Mouse (Mus musculus) neutrophil, adult 65 days (primary cell): ENCODE results near the gene Ift172. TPM values are rescaled to one million over a fixed set of nuclear protein-coding genes. Genes with fewer than 3 reads are reported as not detected.

Source experiments
- total RNA-seq: library from RNA; stranded (reverse); gene quantifications from 2 replicates; pipeline ENCODE4 v1.2.4, GENCODE M21; 2023

Ift172 gene
- total RNA-seq = 4.3 and 7.5 TPM in 2 replicates

DNA sequence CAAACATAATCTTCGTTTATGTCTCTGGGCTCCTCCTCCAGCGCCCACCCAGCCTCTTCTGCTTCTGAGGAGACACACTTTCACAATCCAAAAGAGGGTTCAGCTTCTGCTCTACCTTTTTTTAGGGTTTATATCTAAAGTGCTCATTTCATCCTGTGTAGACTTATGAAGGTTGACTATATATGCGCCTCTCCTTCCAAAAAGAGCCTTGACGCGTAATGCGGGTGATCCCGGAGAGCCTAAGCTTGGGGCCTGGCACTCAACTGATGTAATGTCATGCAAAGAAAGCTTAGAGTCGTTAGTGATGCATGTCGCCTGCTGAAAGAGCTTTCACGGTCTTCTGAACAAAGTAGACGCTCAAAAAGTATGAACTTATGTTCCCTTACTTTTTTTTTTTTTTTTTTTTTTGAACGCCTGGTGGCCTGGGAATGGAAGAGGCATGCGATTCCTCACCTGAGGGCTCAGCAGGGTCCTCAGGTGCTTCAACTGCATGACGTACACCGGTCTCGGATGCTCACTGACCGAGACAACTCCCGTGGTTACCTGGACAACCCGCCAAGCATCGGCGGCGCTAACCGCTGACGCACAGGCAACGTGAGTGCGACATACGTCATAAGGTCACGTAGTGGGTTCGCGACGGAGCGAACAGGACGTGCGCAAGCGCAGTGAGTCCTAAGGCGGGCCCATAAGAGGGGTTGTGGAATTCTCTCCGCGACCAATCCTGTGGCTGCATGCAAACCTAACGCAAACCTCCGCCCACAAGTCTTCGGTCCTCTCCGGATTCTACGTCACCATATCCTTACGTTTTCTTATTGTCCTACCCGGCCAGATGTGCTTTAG is at the start of gene Ift172:
TSS of gene Ift172 (minus strand) at position 596 of the 840 bp plus-strand sequence.

DNA sequence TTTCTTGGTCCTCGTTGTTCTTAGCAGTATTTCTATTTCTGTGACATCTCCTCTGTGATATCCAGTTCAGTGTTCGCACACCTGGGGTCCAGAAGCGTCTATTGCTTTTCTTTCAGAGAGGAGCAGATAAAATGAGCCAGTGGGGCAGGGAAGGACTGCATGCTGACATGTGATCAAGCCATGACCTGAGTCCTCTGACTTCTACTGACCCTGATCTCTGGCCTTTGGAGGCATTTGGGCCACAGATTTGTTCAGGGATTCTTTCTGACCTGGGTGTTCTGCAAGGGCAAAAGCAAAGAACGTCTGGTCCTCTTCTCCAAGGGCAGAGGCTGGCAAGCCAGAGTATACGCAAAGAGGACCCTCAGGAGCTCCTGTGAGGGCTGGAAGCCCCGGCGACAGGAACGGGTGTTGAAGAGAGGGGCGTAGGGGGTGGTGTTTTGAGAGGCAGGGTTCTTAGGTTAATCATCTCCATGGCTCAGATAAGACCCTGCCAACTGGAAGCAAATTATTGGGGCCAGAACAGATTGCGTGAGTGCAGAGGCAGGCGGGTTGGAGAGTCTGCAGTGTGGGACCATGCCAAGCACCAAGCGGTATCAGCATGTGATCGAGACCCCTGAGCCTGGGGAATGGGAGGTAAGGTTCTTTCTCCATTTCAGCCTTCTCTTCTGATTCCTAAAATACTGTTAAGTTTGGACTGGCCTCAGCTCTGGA is 6.3 kb upstream of the Ift172 start, which contains the start of gene Gckr:
TSS of gene Gckr (plus strand) at position 397 of the 711 bp plus-strand sequence.

DNA sequence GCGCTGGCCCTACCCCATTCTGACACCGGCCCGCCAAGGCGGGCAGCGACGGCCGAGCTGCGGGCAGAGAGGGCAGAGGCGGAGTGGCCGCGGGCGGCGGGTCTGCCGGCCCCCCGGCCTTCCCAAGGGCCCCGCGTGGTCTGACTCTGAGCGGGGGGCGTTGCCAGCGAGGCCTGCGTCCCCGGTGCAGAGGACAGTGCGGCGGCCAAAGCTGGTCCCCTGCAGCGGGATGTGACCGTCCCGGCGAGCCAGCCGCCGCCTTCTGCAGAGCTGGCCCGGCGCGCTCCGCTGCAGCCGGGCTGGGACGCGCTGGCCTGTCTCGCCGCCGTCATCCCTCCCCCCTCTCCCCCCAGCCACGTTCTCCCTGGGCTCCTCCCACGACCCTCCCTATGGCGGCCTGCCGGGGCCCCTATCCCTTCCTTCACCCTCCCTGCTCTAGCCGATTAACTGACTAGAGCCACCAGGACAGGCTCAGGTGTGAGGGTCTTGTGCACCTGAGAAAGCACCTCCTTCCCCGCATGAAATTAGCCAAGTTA is 4.8 kb upstream of the Ift172 start, which contains the start of gene Fndc4:
TSS of gene Fndc4 (minus strand) at position 475 of the 536 bp plus-strand sequence.

DNA sequence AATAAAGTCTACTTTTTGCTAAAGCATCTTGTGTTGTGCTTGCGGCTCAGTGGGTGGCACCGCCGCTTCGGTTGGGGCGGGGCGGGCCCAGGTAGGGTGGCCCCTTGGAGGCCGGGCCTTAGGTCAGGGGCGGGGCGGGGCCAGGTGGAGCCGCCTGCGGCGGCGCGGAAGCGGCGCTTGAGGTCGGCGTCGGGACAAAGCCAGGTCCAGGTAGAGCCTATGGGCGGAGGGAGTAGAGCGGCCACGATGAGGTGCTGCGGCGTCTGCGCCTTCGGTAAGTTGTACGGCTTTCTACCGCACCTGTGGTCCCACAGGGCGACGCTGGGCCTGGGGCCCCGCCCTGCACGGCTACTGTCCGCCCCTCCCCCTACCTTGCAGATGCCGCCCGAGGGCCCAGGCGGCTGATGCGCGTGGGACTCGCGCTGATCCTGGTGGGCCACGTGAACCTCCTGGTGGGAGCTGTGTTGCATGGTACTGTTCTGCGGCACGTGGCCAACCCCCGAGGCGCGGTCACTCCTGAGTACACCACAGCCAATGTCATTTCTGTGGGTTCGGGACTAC is 39.3 kb downstream of the Ift172 start, which contains the start of gene Krtcap3:
TSS of gene Krtcap3 (plus strand) at position 151 of the 561 bp plus-strand sequence.

DNA sequence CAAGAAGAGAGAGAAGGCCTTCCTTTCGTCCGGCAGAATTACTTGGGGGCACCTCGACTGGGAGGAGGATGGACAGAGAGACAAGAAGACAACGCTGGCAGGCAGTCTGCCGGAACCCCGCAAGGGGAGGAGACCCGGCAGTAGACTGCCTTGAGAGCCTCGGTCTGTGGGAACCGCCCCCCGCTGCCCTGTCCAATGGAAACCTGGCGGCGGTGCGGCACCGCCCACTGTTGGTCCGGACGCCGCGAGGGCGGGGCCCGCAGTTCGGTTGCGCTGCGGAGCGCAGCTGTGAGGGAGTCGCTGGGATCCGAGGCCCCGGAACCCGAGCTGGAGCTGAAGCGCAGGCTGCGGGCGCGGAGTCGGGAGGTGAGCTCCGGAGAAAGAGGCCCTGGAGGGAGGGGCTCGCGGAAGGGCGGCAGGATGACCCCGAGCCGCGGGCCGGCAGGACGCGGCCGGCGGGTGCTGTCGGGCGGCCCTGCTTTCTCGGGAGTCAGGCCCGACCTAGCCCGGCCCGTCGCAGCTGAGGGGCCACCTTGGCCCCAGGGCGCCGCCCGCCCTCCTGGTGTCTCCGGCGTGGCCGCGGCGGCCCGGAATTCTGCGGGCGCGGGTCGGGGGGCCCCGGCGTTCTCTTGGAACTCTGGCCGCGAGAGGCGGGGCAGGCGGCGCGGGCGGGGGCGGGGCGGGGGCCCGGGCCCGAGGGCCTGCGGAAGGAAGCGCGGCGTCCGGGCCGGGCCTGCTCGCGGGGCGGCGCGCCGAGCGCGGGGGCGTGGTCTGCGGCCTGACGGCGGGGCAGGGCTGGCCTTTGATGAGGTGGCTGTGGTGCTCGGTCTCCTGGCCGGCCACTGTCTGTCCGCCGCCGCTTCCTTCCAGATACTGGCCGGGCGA is 50.0 kb downstream of the Ift172 start, which contains the start of the genes Nrbp1 and Gm9970:
TSS of gene Nrbp1 (plus strand) at position 228 of the 885 bp plus-strand sequence.
TSS of gene Gm9970 (minus strand) at position 596 of the 885 bp plus-strand sequence.

DNA sequence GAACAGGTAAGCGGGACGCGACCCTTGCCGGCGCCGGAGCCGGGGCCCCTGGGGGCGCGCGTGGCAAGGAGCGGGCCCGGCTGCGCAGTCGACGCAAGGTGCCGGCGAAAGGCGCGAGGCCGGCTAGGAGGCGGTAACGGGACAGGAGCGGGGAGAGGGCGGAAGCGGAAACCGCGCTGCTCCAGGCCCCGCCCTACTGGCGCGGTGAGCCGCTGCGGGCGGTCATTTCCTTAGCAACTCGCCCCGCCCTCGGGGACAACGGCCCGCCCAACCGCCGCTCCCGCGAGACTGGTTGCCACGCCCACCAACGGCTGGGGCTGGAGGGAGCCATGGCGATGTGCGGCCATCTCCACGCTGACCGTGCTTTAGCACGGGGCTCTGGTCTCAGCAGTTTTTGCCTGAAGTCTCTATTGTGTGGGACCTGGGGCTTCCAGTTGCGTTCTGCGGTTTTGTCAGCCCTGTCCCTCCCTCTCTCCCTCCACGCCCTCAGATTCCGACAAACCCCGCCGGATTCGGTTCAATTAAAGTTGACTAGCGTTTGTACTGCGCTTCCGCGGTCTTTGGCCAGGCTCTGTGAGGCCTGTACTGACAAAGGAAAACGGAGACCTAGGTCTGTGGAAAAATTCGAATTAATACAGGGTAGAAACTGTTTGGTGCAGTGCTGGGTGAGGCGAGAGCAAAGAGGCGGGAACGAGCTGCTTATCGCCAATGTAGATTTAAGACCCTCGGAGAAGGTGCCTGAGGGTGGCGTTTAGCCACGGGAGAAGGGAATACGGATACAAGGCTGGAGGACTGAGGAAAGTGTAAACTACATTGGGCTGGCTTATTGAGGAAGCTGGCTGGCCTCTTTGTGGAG is 70.2 kb downstream of the Ift172 start, which contains the start of gene Ppm1g:
TSS of gene Ppm1g (minus strand) at position 240 of the 856 bp plus-strand sequence.

Other genes with a start within 250 kb of the Ift172 start
- gene Atraid, start 242.8 kb downstream of the Ift172 start, total RNA-seq = 11.6 and 17.1 TPM in 2 replicates
- 2.4 and 3.3 TPM in 2 replicates for gene Slc5a6, start 242.2 kb downstream of the Ift172 start, total RNA-seq
- 8.2 and 20.3 TPM in 2 replicates for gene Cad, start 236.3 kb downstream of the Ift172 start, total RNA-seq
- not detected in 2 replicates for gene Dnajc5g, start 184.8 kb downstream of the Ift172 start, total RNA-seq
- not detected in 2 replicates for gene Slc30a3, start 182.9 kb downstream of the Ift172 start, total RNA-seq
- gene Trim54, start 174.4 kb downstream of the Ift172 start, total RNA-seq = not detected in 2 replicates
- not detected in 2 replicates for gene Ucn, start 152.3 kb downstream of the Ift172 start, total RNA-seq
- gene Mpv17, start 136.9 kb downstream of the Ift172 start, total RNA-seq = 7.0 and 7.6 TPM in 2 replicates
- 0.93 and 2.1 TPM in 2 replicates for gene Gm29609, start 111.2 kb downstream of the Ift172 start, total RNA-seq
- gene Gtf3c2, start 111.0 kb downstream of the Ift172 start, total RNA-seq = 88.6 and 97.9 TPM in 2 replicates
- 52.6 and 61.7 TPM in 2 replicates for gene Snx17, start 97.9 kb downstream of the Ift172 start, total RNA-seq
- 16.3 and 17.5 TPM in 2 replicates for gene Eif2b4, start 97.7 kb downstream of the Ift172 start, total RNA-seq
- 29.5 and 34.6 TPM in 2 replicates for gene Zfp513, start 88.8 kb downstream of the Ift172 start, total RNA-seq
- 69.4 and 76.5 TPM in 2 replicates for gene Ppm1g, start 70.4 kb downstream of the Ift172 start, total RNA-seq
- 228 and 242 TPM in 2 replicates for gene Nrbp1, start 50.3 kb downstream of the Ift172 start, total RNA-seq
- gene Gm9970, start 49.9 kb downstream of the Ift172 start, total RNA-seq = 0.79 TPM in 1 of 2 replicates, not detected in the other
- 7.4 and 9.2 TPM in 2 replicates for gene Krtcap3, start 39.4 kb downstream of the Ift172 start, total RNA-seq
- gene Fndc4, start 5.0 kb upstream of the Ift172 start, total RNA-seq = not detected in 2 replicates
- not detected in 2 replicates for gene Gckr, start 6.3 kb upstream of the Ift172 start, total RNA-seq
- 13.6 and 15.4 TPM in 2 replicates for gene Zfp512, start 161.3 kb upstream of the Ift172 start, total RNA-seq
- 0.36 and 0.51 TPM in 2 replicates for gene 4930548H24Rik, start 194.6 kb upstream of the Ift172 start, total RNA-seq
- gene Gpn1, start 203.6 kb upstream of the Ift172 start, total RNA-seq = 22.2 and 30.4 TPM in 2 replicates
- gene Slc4a1ap, start 235.9 kb upstream of the Ift172 start, total RNA-seq = 26.7 and 40.1 TPM in 2 replicates
- 12.3 and 12.5 TPM in 2 replicates for gene Supt7l, start 236.7 kb upstream of the Ift172 start, total RNA-seq